Mouse (Mus musculus) cortical plate, adult 2 months (tissue): Measurements from ENCODE around the gene Ulk1.

Source experiments
- CTCF ChIP-seq: fragments of 200-500 bp; IDR thresholded peaks from 2 replicates; pipeline ENCODE4 v1.5.1; 2011; ENCODE audit warnings: mild to moderate bottlenecking, control low read depth, low read length; ENCODE audit not compliant: insufficient read depth; ENCODE audit errors: extremely low read depth
- POLR2A ChIP-seq: fragments of 200-500 bp; IDR thresholded peaks from 2 replicates; pipeline ENCODE4 v1.6.1; 2011; ENCODE audit warnings: mild to moderate bottlenecking, low read length, control low read depth; ENCODE audit not compliant: insufficient read depth; ENCODE audit errors: extremely low read depth

GRCm38 (mm10) chr5:110788684-110789083, 21.2 kb downstream of the Ulk1 start:
- TF ChIP-seq CTCF (peak; percentile 63), POLR2A (no peak)
